Mouse (Mus musculus): ENCODE measurements at regions not wholly inside any gene's neighbourhood (a gene's known extent, or its start where the extent isn't known, plus 50 kb on each side); places are given as distances from the start of the nearest gene placed in this dataset.
"Not testable (repeated sequence)": the region's sequence is repeated elsewhere in the genome, so short reads cannot be mapped to it uniquely, and the experiment has no call there.

DNA sequence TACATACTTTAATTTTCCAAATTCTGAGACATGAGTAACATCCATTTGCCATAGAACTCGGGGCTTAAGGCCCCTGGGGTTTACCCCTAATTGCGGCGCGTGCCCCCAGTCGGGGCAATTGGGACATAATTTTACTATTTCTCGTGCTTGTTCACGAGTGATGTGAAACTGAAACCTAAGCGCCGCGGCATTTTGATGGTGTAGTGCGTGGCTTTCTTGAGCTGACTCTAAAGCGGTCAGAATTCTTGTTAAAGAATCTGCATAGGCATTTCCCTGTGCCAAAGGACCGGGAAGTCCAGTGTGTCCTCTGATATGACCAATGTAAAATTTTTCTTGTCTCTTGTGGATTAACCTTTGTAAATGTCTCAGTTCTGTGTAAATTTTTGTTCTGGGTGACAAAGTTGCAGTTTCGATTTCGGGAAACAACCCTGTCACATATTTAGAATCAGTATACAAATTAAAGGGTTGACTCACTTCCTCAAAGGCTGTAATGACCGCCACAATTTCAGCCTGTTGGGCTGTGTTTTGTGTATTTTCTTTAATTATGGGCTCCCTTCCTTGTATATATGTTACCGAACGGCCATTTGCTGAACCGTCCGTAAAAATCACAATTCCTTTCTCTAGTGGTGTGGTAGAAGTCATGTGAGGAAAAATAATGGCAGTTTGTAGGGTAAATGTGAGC, 1037.6 kb upstream of the Sel1l start:
- in situ Hi-C loops (cut with MboI, MseI): not testable (repeated sequence)

GRCm38 (mm10) chr12:92884014-92884413, 1035.1 kb upstream of the Sel1l start:
- in situ Hi-C loops (cut with MboI, MseI): not testable (repeated sequence)

GRCm38 (mm10) chr12:92883091-92883490, 1034.1 kb upstream of the Sel1l start:
- in situ Hi-C loops (cut with MboI, MseI): not testable (repeated sequence)

DNA sequence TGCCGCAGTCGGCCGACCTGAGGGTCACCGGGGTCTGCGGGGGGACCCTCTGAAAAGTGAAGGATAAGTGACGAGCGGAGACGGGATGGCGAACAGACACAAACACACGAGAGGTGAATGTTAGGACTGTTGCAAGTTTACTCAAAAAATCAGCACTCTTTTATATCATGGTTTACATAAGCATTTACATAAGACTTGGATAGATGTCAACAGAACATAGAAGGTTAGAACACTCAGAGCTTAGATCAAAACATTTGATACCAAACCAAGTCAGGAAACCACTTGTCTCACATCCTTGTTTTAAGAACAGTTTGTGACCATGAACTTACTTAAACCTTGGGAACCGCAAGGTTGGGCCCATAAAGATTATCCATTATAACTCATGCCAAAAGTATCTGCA, 1033.6 kb upstream of the Sel1l start:
- in situ Hi-C loops (cut with MboI, MseI): not testable (repeated sequence)

GRCm38 (mm10) chr12:92873602-92874001, 1024.6 kb upstream of the Sel1l start:
- in situ Hi-C loops (cut with MboI, MseI): no loop called here

DNA sequence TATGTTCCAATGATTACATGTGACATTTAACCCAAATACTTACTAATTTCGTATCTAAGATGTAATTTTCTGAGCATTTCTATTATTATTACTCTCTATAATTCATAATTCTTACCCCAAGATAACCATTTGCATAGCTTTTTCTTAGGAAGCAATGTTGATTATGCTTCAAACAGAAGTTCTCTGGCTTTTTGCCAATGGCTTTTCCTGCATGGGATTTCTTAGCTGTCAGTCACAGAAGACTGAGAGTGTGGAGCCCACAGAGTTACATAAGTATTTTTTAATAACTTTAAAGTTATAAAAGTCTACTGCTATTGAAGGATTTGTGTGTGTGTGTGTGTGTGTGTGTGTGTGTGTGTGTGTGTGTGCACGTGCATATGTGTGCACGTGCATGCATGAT, 1020.4 kb upstream of the Sel1l start:
- in situ Hi-C loops (cut with MboI, MseI): no loop called here

- in situ Hi-C loops (cut with MboI, MseI): no loop called here
Measured at GRCm38 (mm10) chr12:92823090-92823786, 974.3 kb upstream of the Sel1l start.

GRCm38 (mm10) chr12:92818610-92819009, 969.7 kb upstream of the Sel1l start:
- in situ Hi-C loops (cut with MboI, MseI): no loop called here

GRCm38 (mm10) chr12:92801121-92801520, 952.2 kb upstream of the Sel1l start:
- in situ Hi-C loops (cut with MboI, MseI): no loop called here

- in situ Hi-C loops (cut with MboI, MseI): loop anchor here (10.0 kb wide), 1 partner anchor 929 kb away; no protein-coding TSS in a partner anchor
Measured at GRCm38 (mm10) chr12:92783362-92783761, 934.4 kb upstream of the Sel1l start.

DNA sequence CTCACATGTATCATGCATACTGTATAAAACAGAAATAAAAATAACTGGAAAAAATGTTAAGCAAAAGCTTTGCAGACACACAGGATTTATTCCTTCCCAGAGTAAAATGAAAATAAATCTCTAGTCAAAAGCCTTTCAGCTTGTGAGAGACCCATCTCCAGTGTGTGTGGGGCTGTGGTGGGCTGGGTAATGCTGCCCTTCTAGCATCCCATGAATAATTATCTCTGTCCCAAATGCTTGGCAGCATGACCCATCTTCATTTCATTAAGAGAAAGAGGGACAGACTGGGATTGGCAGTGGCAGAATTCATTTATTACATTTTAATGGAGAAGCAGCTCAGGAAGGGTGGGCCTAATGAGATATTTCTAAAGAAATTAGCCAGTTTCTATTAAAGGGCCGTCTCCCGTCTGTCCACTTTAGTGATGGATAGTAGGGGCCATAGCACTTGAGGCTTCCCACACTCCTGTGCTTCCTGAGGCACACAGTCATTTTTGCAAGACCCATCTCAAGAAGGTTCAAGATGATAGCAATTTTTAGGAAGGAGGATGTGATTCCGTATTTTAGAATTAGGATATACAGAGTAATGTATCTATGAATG, 930.8 kb upstream of the Sel1l start:
- in situ Hi-C loops (cut with MboI, MseI): loop anchor here (10.0 kb wide), 2 partner anchors 925 to 1425 kb away; no protein-coding TSS in a partner anchor

DNA sequence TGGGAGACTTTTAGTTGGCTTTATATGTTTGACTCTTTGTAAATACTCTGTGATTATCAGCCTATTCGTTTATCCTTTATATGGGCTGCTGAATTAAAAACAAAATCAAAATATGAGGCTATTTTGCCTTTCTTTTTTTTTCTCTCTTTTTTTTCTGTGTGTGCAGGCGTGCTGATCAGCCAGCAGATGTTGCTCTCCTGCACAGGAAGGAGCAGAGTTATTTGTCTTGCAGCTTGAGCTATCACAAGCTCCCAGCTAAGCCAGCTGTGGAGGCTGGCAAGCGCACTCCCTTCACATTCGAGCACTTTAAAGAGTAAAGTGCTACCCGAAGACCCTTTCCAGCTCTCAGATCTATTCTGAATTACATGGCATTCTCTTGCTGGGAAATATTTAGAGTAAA, 926.7 kb upstream of the Sel1l start:
- in situ Hi-C loops (cut with MboI, MseI): loop anchor here (10.0 kb wide), 1 partner anchor 1429 kb away; no protein-coding TSS in a partner anchor

- in situ Hi-C loops (cut with MboI, MseI): no loop called here
Measured at GRCm38 (mm10) chr12:92748576-92748975, 899.6 kb upstream of the Sel1l start.

DNA sequence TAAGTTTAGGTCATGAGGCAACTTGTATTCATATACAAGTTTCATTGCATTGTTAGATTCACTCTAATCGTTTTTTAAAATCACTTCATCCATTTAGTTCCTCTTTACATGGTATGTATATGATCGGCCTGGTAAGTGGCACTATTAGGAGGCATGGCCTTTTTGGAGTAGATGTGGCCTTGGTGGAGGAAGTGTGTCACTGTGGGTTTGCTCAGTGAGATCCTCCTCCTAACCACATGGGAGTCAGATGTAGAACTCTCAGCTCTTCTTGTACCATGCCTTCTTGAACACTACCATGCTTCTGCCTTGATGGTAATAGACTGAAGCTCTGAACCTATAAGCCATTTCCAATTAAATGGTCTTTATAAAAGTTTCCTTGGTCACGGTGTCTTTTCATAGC, 891.9 kb upstream of the Sel1l start:
- in situ Hi-C loops (cut with MboI, MseI): no loop called here

GRCm38 (mm10) chr12:92739196-92739595, 890.2 kb upstream of the Sel1l start:
- in situ Hi-C loops (cut with MboI, MseI): no loop called here

DNA sequence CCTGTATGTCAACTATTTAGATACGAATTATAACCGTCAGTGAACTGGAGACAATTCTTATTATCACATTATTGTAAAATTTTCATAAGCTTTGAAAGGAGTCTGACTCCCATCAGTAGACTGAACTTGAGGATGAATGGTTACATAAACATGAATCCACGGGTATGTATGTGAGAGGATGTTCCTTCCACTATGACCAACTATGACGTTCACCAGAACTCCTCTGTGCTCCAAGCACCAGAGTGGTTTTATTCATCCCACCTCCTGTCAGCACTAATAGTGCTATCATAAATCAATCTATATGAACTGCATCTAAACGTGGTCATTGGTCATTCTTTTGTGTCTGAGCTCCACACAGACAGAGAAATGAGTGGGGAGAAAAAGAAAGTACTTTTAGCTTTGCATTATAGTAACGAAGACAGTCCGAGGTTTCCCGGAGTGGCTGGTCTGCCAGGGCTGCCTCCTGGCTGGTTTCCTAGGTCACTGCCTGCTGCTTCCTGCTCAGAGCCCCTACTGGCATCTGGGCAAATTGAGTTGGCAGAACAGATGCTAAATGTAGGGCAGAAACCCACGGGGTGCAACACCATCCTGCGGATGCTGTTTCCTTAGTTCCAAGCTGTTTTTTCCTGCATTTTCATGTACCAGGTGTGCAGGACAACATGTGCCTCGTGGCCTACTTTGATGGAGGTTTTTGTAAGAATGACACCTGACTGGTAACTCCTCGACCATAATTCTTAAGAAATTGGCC, 888.8 kb upstream of the Sel1l start:
- in situ Hi-C loops (cut with MboI, MseI): no loop called here

DNA sequence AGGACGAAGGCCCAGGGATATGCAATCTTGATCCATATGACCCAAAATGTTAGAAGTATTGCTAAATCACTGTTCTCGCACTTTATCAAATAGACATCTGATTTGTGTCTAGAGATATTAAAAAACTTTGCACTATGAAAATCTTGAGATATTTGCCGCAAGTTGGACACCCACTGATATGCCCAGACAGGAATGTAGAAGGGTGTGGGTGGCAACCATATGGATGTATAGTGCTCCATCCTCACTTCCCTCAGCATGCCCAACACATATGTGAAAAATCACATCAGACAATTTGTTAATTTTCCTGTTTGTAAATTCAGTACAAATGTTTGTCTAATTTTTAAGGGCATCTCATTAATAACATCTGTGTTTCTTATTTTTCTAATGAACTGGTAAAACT, 874.1 kb upstream of the Sel1l start:
- in situ Hi-C loops (cut with MboI, MseI): no loop called here

- in situ Hi-C loops (cut with MboI, MseI): no loop called here
Measured at GRCm38 (mm10) chr12:92713415-92713814, 864.5 kb upstream of the Sel1l start.

GRCm38 (mm10) chr12:92708466-92708865, 859.5 kb upstream of the Sel1l start:
- in situ Hi-C loops (cut with MboI, MseI): no loop called here

DNA sequence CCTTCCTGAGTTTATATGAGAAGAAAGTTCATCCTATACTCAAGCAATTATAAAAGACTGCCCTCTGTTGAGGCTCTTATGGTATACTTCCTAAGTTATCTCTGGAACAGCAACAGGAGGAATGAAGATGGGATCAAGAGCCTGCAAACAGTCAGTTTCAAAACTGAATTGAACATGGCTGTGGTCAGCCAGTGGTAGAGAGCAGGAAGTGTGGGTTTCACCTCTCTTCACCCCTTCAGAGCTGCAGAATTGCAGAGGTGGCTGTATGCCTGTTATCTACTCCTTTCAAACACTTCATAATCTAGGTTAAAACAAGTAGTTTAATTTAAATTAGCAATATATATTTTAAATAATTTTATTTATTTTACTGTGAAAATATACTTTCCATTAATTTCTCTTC, 854.8 kb upstream of the Sel1l start:
- in situ Hi-C loops (cut with MboI, MseI): no loop called here

GRCm38 (mm10) chr12:92692956-92693355, 844.0 kb upstream of the Sel1l start:
- in situ Hi-C loops (cut with MboI, MseI): no loop called here

DNA sequence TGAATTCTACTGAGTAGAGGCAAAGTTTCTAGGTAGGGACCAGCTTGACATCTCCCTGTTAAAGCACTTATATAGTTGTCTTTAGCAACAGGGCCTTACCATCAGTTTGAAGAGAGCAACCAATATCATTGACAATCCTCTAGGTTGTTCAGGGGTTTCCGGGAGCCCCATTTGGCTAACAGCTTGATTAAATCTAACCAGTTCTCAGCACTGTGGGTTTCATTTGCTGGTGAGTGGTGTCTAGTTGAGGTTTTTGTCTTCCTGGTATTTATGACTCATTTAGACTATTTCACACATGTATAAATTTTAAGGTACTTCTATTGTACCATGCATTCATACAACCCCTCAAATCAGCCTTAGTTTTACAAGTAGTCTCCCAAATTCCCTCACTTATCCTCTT, 823.4 kb upstream of the Sel1l start:
- in situ Hi-C loops (cut with MboI, MseI): no loop called here
